Mouse (Mus musculus) liver, embryonic 13.5 days (tissue): ENCODE results near the gene Paqr8. TPM values are rescaled to one million over a fixed set of nuclear protein-coding genes. Genes with fewer than 3 reads are reported as not detected.

Experiments
- ATAC-seq: fragments of 200-750 bp; cut with Nextera tagmentation; 2 replicates; pipeline ENCODE4 v1.8.0; 2017; ENCODE audit warnings: low read depth, mild to moderate bottlenecking, moderate number of reproducible peaks, moderate library complexity
- DNase-seq: peaks from one replicate; pipeline ENCODE4 v3.0.0; 2022
- H3K27ac ChIP-seq: fragments of 300-500 bp; sonication (generic); 2 replicates; pipeline ENCODE4 v1.5.1; 2015; ENCODE audit warnings: moderate library complexity, mild to moderate bottlenecking, inconsistent platforms
- H3K27me3 ChIP-seq: fragments of 300-500 bp; sonication (generic); 2 replicates; pipeline ENCODE4 v1.6.1; 2015; ENCODE audit warnings: mild to moderate bottlenecking, inconsistent platforms
- H3K36me3 ChIP-seq: fragments of 300-500 bp; sonication (generic); 2 replicates; pipeline ENCODE4 v1.6.1; 2015; ENCODE audit warnings: mild to moderate bottlenecking, inconsistent platforms
- H3K4me1 ChIP-seq: fragments of 300-500 bp; sonication (generic); replicated peaks from 2 replicates; pipeline ENCODE4 v1.6.1; 2015; ENCODE audit warnings: inconsistent platforms
- H3K4me2 ChIP-seq: fragments of 300-500 bp; sonication (generic); 2 replicates; pipeline ENCODE4 v1.6.1; 2015; ENCODE audit warnings: inconsistent platforms, mild to moderate bottlenecking, moderate library complexity
- H3K4me3 ChIP-seq: fragments of 300-500 bp; sonication (generic); replicated peaks from 2 replicates; pipeline ENCODE4 v1.5.1; 2015; ENCODE audit warnings: mild to moderate bottlenecking, inconsistent platforms
- H3K9ac ChIP-seq: fragments of 300-500 bp; sonication (generic); 2 replicates; pipeline ENCODE4 v1.6.1; 2015; ENCODE audit warnings: mild to moderate bottlenecking, inconsistent platforms
- H3K9me3 ChIP-seq: fragments of 300-500 bp; sonication (generic); replicated peaks from 2 replicates; pipeline ENCODE4 v1.6.1; 2016; ENCODE audit warnings: inconsistent platforms
- WGBS: fragments of 180-500 bp; shearing (Covaris S2); methylation state at CpG from one replicate; pipeline ENCODE4 v1.1.7; 2015; ENCODE audit not compliant: insufficient replicate concordance; 5-methylcytosine and 5-hydroxymethylcytosine counted together
- polyA plus RNA-seq: library from polyadenylated mRNA; unstranded; fragments of >200 nt; fragmentation: Nextera tagmentation; extraction: Ambion mirVana; gene quantifications from 2 replicates; pipeline ENCODE4 v1.2.1, GENCODE M21; 2015

Gene Paqr8
- polyA plus RNA-seq, 1 experiment from 2014 or later, result 0.44 TPM

DNA sequence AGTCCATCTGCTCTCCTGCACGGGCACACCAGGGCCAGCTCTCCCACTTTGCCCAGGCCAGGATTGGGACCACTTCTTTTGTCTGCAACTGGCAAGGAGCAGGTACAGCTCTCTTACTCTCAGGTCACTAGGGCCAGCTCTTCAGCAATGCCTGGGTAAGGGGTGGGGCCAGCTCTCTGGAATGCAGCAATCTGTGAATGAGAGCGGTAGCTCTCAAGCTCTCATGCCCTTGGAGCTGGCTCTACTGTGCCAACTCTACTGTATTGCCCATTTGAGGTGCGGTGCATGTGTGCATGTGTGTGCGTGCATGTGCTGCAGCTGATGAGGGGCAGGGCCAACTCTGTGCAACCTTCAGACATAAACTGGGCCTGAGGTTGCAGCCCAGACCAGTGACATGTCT lies 11.0 kb upstream of the Paqr8 start:
- H3K4me1 ChIP-seq, result no peaks in the 10 kb centered on the region
- no peak overlapping the region for H3K9ac ChIP-seq
- H3K36me3 ChIP-seq, result no peaks in the 10 kb centered on the region
- no peak overlapping the region for H3K4me2 ChIP-seq
- H3K4me3 ChIP-seq, result no peak overlapping the region
- no peaks in the 10 kb centered on the region for H3K27me3 ChIP-seq
- no peak overlapping the region for H3K27ac ChIP-seq
- H3K9me3 ChIP-seq, result no peaks in the 10 kb centered on the region
- no peak for ATAC-seq
- no peak for DNase-seq
- 77% methylated on average over 4 of the region's 4 CpGs for WGBS

DNA sequence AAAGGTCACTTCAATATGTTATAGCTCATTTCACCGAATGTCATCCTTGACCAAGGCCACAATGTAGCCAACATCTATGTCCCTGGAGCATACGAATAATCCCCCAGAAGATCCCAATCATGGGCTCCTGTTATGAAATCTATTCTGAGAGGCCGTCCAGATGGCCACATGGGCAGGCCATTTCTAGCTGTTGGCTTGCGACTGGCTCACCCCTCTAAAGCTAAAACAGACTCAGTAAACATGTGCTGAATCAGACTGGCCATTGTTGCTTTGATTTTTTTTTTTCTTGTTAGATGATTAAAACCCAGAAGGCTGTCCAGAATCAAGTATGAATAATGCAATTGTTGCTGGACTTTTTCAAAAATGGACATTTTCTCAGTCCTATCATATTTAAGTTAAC lies 7.3 kb upstream of the Paqr8 start:
- ATAC-seq (no peak), DNase-seq (no peak)
- Histone ChIP-seq H3K9ac (no peak overlapping the region), H3K4me1 (no peaks in the 10 kb centered on the region), H3K4me2 (no peak overlapping the region), H3K9me3 (no peaks in the 10 kb centered on the region), H3K27me3 (no peaks in the 10 kb centered on the region), H3K27ac (no peak overlapping the region), H3K4me3 (no peak overlapping the region), H3K36me3 (no peaks in the 10 kb centered on the region)
- WGBS, result 67% methylated on average over 4 of the region's 4 CpGs

DNA sequence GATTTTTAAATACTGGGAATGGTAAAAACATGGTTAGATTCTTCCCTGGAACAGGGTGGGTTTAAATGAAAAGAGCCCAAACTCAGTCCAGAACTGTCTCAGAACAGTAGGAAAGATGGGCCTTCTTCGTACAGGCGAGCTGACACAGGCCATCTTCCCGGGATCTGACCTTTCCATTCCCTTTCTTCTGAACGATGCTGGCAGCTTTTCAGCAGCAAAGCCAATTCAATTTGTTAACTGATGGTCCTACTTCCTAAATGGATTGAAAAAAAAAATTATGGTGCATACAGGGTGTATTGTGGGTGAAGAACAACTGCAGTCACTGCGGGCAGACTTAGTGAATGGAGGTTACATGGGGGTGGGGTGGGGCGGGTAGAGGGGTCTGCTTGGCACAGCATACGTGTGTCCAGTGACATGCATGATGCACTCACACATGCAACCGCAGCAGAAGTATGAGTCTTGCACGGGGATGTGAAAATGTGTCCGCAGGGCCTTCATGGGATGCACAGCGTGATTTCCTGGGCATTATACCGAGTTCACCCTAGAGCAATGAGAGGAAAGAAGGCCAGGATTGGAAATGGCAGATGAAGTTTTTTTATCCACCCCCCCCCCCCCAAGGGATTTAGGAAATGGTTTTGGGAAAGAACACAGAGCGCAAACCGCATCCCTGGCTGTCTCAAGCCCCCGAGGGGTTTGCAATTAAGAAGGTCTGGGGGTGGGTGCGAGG lies 566 bp upstream of the Paqr8 start:
- H3K36me3 ChIP-seq, result no peaks in the 10 kb centered on the region
- DNase-seq, result no peak
- peak; percentile 4; the same call in 1 of the 2 replicates for ATAC-seq
- no peaks in the 10 kb centered on the region for H3K9me3 ChIP-seq
- peak overlapping the region; percentile 87 for H3K4me2 ChIP-seq
- 25% methylated on average over 16 of the region's 16 CpGs for WGBS
- peak overlapping the region; percentile 56; the same call in 1 of the 2 replicates for H3K9ac ChIP-seq
- H3K4me1 ChIP-seq, result peaks cover 17% of the 10 kb centered on the region
- no peak overlapping the region for H3K27ac ChIP-seq
- peaks cover 29% of the 10 kb centered on the region for H3K27me3 ChIP-seq
- peak overlapping the region; percentile 63 for H3K4me3 ChIP-seq

DNA sequence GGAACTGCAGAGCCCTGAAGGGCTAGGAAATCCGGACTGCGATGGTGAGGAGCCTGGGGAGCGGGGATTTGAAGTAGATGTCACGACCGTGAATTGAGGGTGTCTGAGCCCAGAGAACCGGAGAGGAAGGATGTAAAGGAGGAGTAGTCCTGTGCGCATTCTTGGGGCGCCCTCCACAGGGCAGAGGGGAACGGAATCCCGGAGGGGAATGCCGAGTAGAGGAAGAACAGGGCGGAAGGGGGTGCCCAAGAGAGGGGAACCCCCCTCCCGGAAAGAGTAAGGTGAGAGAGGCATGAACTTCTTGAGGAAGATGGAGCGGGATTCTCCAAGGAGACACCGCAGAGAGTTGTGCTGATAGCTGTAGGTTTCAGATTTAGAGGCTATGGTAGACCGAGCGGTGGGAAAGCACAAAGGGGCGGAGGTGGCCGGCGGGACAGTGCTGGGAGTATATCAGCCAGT lies 564 bp downstream of the Paqr8 start:
- peaks cover 17% of the 10 kb centered on the region for H3K4me1 ChIP-seq
- no peaks in the 10 kb centered on the region for H3K9me3 ChIP-seq
- H3K36me3 ChIP-seq, result no peaks in the 10 kb centered on the region
- H3K9ac ChIP-seq, result peak overlapping the region; percentile 56
- H3K4me3 ChIP-seq, result peak overlapping the region; percentile 63
- peaks cover 29% of the 10 kb centered on the region for H3K27me3 ChIP-seq
- H3K27ac ChIP-seq, result no peak overlapping the region
- DNase-seq (peak; percentile 13), ATAC-seq (peak; percentile 63)
- peak overlapping the region; percentile 87 for H3K4me2 ChIP-seq
- WGBS, result under 1% methylated on average over 20 of the region's 20 CpGs

DNA sequence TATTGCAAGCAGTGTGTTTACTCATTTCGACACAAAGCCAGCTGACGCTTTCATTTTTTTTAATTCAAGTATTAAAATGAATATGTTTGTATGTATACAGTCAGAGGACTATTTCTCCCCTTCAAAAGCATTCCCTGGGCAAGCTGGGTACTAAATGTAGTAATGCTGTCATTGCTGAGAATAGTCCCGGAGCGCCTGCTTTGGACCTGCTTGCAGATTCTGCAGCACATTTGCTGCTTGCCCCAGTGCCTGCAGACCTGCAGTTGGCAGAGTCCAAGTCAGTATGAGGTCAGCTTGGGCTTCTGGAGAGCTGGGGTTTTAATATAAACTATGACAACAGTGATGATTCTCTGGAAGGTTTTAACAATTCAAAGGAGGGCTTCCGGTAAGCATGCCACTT lies 2.7 kb downstream of the Paqr8 start:
- no peaks in the 10 kb centered on the region for H3K36me3 ChIP-seq
- no peak for ATAC-seq
- H3K27me3 ChIP-seq, result peaks cover 29% of the 10 kb centered on the region
- no peak overlapping the region for H3K4me3 ChIP-seq
- H3K4me2 ChIP-seq, result no peak overlapping the region
- no peak overlapping the region for H3K9ac ChIP-seq
- WGBS, result 75% methylated on average over 5 of the region's 5 CpGs
- no peaks in the 10 kb centered on the region for H3K9me3 ChIP-seq
- H3K27ac ChIP-seq, result no peak overlapping the region
- peaks cover 17% of the 10 kb centered on the region for H3K4me1 ChIP-seq
- no peak for DNase-seq

DNA sequence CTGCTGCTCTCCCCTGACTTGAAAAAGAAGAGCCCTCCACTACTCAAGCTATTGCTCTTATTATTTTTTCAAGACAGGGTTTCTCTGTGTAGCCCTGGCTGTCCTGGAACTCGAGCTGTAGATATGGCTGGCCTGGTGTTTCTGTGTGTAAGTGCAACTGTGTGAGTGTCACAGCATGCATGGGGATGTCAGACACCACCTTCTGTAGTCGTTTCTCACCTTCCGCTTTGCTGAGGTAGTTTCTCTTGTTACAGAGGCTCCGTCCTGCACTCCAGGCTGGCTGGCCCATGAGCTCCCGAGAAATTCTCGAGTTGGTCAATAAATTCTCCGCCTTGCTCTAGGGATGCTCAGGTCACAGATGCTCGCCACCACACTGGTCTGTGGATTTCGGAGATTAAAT lies 8.0 kb downstream of the Paqr8 start:
- 65% methylated on average over 9 of the region's 9 CpGs for WGBS
- Histone ChIP-seq H3K9ac (no peak overlapping the region), H3K4me3 (no peak overlapping the region), H3K27me3 (no peaks in the 10 kb centered on the region), H3K4me2 (no peak overlapping the region), H3K27ac (no peak overlapping the region), H3K9me3 (no peaks in the 10 kb centered on the region), H3K36me3 (no peaks in the 10 kb centered on the region), H3K4me1 (no peaks in the 10 kb centered on the region)
- ATAC-seq (no peak), DNase-seq (no peak)

DNA sequence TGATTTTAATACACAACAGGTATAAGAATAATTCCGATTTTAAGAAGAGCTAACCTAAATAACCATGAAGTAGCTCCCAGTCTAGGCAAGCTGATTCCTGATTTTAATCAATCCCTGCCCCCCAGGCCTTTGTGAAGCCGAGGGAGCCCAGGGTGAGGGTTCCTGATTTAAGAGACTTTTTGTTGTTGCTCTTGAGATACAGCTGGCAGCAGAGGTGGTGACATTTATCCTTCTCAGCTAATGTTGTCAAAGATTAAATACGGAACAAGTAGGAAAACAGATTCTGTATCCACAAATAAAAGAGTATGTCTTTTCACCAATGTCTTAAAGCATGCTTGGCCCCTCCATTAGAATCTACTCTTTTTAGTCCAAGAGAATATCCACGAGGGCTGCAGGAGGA lies 9.9 kb downstream of the Paqr8 start:
- Histone ChIP-seq H3K9me3 (no peaks in the 10 kb centered on the region), H3K36me3 (no peaks in the 10 kb centered on the region), H3K4me1 (no peaks in the 10 kb centered on the region), H3K4me2 (no peak overlapping the region), H3K4me3 (no peak overlapping the region), H3K27ac (no peak overlapping the region), H3K9ac (no peak overlapping the region), H3K27me3 (no peaks in the 10 kb centered on the region)
- DNase-seq (no peak), ATAC-seq (no peak)
- 58% methylated on average over 4 of the region's 4 CpGs for WGBS

DNA sequence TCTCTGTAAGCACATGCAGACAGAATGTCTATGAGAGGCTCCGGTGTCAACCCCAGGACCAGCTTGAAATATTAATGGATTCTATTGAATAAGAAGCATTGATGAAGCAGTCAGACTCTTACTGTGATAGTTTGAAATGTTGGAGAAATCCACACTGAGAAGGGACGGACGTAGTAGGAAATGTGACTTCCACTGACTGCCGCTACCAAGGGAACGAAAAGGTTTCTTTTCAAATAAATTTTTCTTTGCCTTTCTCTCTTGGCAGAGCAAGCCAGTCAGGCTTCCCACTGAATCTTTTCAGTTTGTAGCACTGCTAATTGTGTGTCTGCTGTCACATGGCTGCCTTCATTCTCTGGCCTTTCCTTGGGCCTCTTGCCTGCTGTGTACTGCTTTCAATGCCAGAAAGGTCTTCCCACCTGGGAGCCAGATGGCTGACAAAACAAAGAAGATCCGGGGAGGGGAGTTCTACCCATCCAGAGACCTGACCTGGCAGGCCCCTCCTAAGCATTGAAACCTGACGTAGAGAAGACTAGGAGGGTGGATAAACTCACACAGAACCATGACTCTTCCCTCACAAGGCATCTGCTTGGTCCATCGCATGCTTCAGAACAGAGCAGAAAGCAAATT lies 15.2 kb downstream of the Paqr8 start:
- ATAC-seq, result no peak
- no peaks in the 10 kb centered on the region for H3K27me3 ChIP-seq

DNA sequence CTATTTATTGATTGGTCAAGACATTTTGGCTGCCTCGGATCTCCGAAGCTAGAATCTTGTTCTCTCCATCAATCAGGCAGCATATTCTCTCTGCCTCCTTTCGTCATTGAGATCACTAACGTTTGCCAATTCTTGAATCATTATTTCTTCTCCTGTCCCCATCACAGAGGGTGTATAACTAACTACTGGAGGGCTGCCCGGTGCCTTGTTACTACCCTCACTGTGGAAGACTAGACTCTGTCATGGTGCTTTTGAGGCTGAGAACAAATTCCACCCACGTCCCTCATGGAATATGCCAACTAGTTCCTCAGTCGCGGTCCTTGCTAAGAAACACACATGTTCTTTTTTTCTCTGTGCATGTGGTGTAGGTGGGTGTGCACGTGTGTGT lies 15.7 kb downstream of the Paqr8 start:
- WGBS, result 71% methylated on average over 9 of the region's 9 CpGs
- DNase-seq, result no peak
- no peak overlapping the region for H3K4me2 ChIP-seq
- no peaks in the 10 kb centered on the region for H3K4me1 ChIP-seq
- H3K27me3 ChIP-seq, result no peaks in the 10 kb centered on the region
- no peaks in the 10 kb centered on the region for H3K9me3 ChIP-seq
- no peak overlapping the region for H3K4me3 ChIP-seq
- H3K27ac ChIP-seq, result no peak overlapping the region
- H3K36me3 ChIP-seq, result no peaks in the 10 kb centered on the region
- ATAC-seq, result no peak
- no peak overlapping the region for H3K9ac ChIP-seq

More for the DNA sequence above, 15.2 kb downstream of the Paqr8 start:
- Histone ChIP-seq H3K4me2 (no peak overlapping the region), H3K4me3 (no peak overlapping the region), H3K9me3 (no peaks in the 10 kb centered on the region), H3K36me3 (no peaks in the 10 kb centered on the region), H3K9ac (no peak overlapping the region), H3K4me1 (no peaks in the 10 kb centered on the region), H3K27ac (no peak overlapping the region)
- WGBS, result 81% methylated on average over 8 of the region's 8 CpGs
- no peak for DNase-seq

DNA sequence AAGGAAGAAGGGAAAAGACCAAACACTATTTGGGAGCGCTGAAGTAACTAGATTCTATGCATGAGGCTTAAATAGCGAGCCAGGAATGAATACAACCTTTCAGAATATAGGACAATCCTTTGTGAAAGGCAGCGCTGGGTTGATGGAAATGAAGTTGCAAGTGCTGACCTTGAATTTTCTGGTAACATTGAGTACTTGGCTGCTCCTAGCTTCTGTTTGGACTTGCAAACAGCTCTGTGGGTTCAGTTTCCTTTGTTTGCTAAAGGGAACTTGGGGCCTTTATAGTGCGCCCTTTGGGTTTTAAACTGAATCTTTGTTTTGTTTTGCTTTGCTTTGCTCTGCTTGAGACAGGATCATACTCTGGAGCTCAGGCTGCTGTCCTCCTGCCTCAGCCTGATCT lies 18.1 kb downstream of the Paqr8 start:
- Histone ChIP-seq H3K4me2 (no peak overlapping the region), H3K9ac (no peak overlapping the region), H3K36me3 (no peaks in the 10 kb centered on the region), H3K4me3 (no peak overlapping the region), H3K9me3 (no peaks in the 10 kb centered on the region), H3K4me1 (peaks cover 4% of the 10 kb centered on the region; the same call in 1 of the 2 replicates), H3K27ac (no peak overlapping the region), H3K27me3 (no peaks in the 10 kb centered on the region)
- DNase-seq (no peak), ATAC-seq (no peak)
- 52% methylated on average over 4 of the region's 4 CpGs for WGBS

DNA sequence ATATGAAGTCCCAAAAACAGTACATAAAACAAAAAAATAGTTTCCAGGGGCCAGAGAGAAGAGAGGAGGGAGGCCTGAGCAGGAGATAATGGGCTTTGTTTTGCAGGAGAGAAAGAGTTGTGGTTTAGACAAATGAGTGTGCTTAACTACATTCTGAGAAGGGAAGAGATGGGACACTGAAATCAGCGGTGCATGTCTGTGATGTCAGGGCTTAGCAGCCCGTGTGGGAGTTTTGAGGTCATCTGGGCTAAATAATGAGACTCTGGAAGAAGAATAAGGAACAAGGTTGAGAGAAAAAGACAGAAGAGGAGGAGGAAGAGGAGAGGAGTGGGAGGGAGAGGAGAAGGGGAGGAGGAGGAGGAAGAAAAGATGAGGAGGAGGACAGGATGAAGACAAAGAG lies 21.7 kb downstream of the Paqr8 start:
- Histone ChIP-seq H3K36me3 (no peaks in the 10 kb centered on the region), H3K4me1 (peaks cover 4% of the 10 kb centered on the region; the same call in 1 of the 2 replicates), H3K4me3 (no peak overlapping the region), H3K9me3 (no peaks in the 10 kb centered on the region), H3K4me2 (no peak overlapping the region), H3K27ac (no peak overlapping the region), H3K27me3 (no peaks in the 10 kb centered on the region), H3K9ac (no peak overlapping the region)
- 22% methylated on average over 2 of the region's 2 CpGs for WGBS
- DNase-seq (no peak), ATAC-seq (no peak)
